Mouse (Mus musculus): ENCODE measurements around the gene Glb1l. TPM values are rescaled to one million over a fixed set of nuclear protein-coding genes. Genes with fewer than 3 reads are reported as not detected.

Gene Glb1l
- polyA plus RNA-seq, 1 experiment from 2014 or later: 14.7 TPM

DNA sequence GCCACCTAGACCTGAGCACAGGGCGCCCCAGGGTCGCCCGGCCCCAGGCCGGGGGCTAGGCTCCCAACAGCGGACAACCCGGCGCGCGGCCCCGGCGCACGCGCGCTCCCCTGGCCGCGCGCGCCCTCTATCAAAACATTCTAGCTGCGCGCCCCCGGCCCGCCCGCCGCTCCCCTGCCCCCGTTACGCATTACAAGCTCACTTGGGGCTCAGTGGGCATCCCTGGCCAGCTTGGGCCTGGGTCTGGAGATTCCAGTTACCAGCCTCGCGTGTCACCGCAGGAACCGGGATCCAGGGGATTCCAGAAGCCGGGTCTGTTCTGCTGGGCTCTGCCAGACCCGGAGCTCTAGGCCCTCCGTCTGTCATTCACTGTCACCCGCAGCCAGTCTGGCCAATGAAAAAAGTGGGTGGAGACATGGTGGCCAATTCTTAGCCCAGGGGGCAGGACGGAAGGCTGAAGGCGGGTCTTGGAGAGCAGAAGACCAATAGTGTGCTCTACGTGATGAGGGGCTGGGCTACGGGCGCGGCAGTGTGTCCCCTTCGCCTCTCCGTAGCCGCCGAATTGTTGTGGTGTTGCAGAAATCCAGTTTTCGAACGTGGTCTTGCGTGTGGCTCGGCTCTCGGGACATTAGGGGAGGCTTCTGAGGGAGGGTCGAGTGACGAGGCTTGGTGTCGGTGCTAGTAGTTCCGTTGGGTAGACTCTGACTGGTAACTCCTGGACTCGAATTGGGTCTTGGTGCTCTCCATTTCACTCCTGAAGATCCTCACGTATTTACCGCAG lies 18.8 kb downstream of the Glb1l start, which contains the start of the genes Ankzf1 and Atg9a:
TSS of gene Ankzf1 (plus strand) at position 530 of the 781 bp plus-strand sequence.
TSS of gene Atg9a (minus strand) at position 575 of the 781 bp plus-strand sequence.
- peak within 1 kb of the TSS; percentile 96 for H3K4me2 ChIP-seq (ENCODE audit: low read depth)
- ATAC-seq (ENCODE audit: insufficient read depth, low FRiP score, low TSS enrichment) (peak; percentile 99), DNase-seq (ENCODE audit: low spot score) (peak; percentile 92)
- H3K27ac ChIP-seq (ENCODE audit: low read depth, low read length): peak within 1 kb of the TSS; percentile 78
- H3K4me1 ChIP-seq (ENCODE audit: control insufficient read depth, insufficient read depth, low read length): peaks cover 12% of the 10 kb centered on the region; the same call in 1 of the 2 replicates
- H3K9ac ChIP-seq (ENCODE audit: low read length): peak within 1 kb of the TSS; percentile 85
- no peaks in the 10 kb centered on the region for H3K9me3 ChIP-seq (ENCODE audit: control insufficient read depth, low read length)
- H3K36me3 ChIP-seq (ENCODE audit: control insufficient read depth, insufficient read depth, low read length): no peaks in the 10 kb centered on the region; the same call in 1 of the 2 replicates
- under 1% methylated on average over 42 of the region's 56 CpGs for WGBS
- peak within 1 kb of the TSS; percentile 73 for H3K4me3 ChIP-seq (ENCODE audit: low read depth, low read length)
- no peaks in the 10 kb centered on the region for H3K27me3 ChIP-seq (ENCODE audit: control insufficient read depth, insufficient read depth, low read length)

DNA sequence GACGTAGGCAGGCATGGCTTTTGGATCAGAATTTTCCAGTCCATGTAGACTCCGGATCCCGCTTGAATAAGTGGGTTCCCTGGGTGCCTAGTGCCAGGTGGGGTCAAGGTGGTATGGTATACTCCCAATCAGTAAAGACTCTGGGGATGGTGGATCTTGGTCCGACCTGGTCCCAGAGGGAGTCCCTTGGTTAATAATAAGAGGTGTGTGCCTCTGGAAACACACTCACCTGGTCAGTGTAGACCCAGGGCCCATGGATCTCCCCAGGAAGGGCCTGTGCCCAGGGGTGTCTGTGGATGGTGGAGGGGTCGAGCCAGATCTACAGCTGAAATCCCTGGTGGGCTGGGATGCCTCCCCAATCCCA lies 19.4 kb downstream of the Glb1l start:
- H3K9ac ChIP-seq (ENCODE audit: low read length): peak overlapping the region; percentile 78
- whole genome bisulfite sequencing: 35% methylated on average over 5 of the region's 5 CpGs
- no peaks in the 10 kb centered on the region for H3K27me3 ChIP-seq (ENCODE audit: control insufficient read depth, insufficient read depth, low read length)
- no peak for ATAC-seq (ENCODE audit: insufficient read depth, low FRiP score, low TSS enrichment)
- H3K27ac ChIP-seq (ENCODE audit: low read depth, low read length): peak overlapping the region; percentile 49
- peak overlapping the region; percentile 91 for H3K4me2 ChIP-seq (ENCODE audit: low read depth)
- DNase-seq (ENCODE audit: low spot score): no peak
- no peaks in the 10 kb centered on the region for H3K9me3 ChIP-seq (ENCODE audit: control insufficient read depth, low read length)
- peak overlapping the region; percentile 73 for H3K4me3 ChIP-seq (ENCODE audit: low read depth, low read length)
- peaks cover 12% of the 10 kb centered on the region; the same call in 1 of the 2 replicates for H3K4me1 ChIP-seq (ENCODE audit: control insufficient read depth, insufficient read depth, low read length)
- peaks cover 2% of the 10 kb centered on the region; the same call in 1 of the 2 replicates for H3K36me3 ChIP-seq (ENCODE audit: control insufficient read depth, insufficient read depth, low read length)

DNA sequence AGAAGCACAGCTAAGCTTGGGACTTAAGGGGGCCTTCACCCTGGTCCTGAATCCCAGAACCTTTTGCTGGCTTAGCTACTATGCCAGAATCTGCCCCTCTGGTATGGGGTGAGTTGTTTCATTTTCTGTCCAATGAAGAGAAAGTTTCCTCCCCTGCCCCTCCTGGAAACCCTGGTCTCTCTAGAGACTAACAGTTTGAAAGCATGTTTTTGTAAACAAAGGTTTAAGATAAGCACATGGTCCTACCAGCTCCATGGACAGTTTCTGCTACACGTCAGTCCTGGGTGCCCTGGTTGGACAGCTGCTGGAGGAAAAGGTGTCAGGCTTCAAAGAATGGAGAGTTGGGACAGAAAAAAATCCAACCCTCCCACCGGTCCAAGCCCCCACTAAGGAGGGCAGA lies 20.0 kb downstream of the Glb1l start:
- WGBS: 82% methylated on average over 2 of the region's 2 CpGs
- H3K9ac ChIP-seq (ENCODE audit: low read length): no peak overlapping the region
- ATAC-seq (ENCODE audit: insufficient read depth, low FRiP score, low TSS enrichment): no peak
- H3K4me1 ChIP-seq (ENCODE audit: control insufficient read depth, insufficient read depth, low read length): peaks cover 12% of the 10 kb centered on the region; the same call in 1 of the 2 replicates
- H3K36me3 ChIP-seq (ENCODE audit: control insufficient read depth, insufficient read depth, low read length): peaks cover 2% of the 10 kb centered on the region; the same call in 1 of the 2 replicates
- peak overlapping the region; percentile 91 for H3K4me2 ChIP-seq (ENCODE audit: low read depth)
- no peaks in the 10 kb centered on the region for H3K9me3 ChIP-seq (ENCODE audit: control insufficient read depth, low read length)
- H3K27me3 ChIP-seq (ENCODE audit: control insufficient read depth, insufficient read depth, low read length): no peaks in the 10 kb centered on the region
- no peak overlapping the region for H3K27ac ChIP-seq (ENCODE audit: low read depth, low read length)
- no peak for DNase-seq (ENCODE audit: low spot score)
- no peak overlapping the region for H3K4me3 ChIP-seq (ENCODE audit: low read depth, low read length)

DNA sequence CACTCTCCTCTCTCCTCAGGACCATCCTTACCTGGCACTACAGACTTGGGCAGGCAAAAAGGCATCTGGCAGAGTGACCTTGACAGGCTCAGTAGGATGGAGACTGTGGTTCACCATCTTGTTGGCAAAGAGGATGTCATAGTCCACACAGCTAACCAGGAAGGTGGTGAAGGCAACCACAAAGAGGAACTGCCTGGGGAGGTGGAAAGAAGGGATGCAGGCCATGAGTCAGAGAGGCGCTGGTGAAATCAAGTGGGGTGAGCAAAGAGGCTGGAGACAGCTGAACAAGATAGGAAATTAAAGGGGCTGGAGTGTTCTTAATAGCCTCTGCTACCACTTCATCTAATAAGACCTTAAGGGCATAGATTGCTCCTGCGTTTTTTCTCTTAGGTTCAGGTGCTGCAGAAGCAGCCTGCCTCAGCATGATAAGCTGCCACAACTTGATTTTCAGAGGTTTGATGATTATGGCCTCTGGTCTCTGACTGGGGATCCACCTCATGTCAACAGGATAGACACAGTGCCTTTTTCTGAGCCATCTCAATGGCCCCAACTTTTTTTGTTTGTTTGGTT lies 22.6 kb downstream of the Glb1l start:
- Histone ChIP-seq H3K4me1 (ENCODE audit: control insufficient read depth, insufficient read depth, low read length) (peaks cover 9% of the 10 kb centered on the region; the same call in 1 of the 2 replicates), H3K27me3 (ENCODE audit: control insufficient read depth, insufficient read depth, low read length) (no peaks in the 10 kb centered on the region), H3K9me3 (ENCODE audit: control insufficient read depth, low read length) (no peaks in the 10 kb centered on the region), H3K27ac (ENCODE audit: low read depth, low read length) (no peak overlapping the region), H3K36me3 (ENCODE audit: control insufficient read depth, insufficient read depth, low read length) (peaks cover 6% of the 10 kb centered on the region), H3K4me3 (ENCODE audit: low read depth, low read length) (no peak overlapping the region), H3K9ac (ENCODE audit: low read length) (no peak overlapping the region), H3K4me2 (ENCODE audit: low read depth) (no peak overlapping the region)
- no peak for ATAC-seq (ENCODE audit: insufficient read depth, low FRiP score, low TSS enrichment)
- WGBS: 87% methylated on average over 2 of the region's 2 CpGs
- no peak for DNase-seq (ENCODE audit: low spot score)

DNA sequence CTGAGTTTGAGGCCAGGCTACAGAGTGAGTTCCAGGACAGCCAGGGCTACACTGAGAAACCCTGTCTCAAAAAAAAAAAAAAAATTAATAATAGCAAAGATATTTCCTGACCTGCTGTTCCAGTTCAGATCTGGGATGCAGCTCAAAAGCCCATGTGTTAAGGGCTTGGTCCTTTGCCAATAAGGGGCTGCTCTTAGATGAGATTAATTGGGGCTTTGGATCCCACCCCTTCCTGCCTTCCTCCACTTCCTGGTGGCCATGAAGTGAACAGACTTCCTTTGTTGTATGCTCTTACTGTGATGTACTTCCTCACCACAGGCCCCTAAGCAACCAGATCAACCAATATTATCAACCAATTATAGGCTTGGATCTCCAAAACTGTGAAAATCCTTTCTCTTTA lies 23.5 kb downstream of the Glb1l start:
- DNase-seq (ENCODE audit: low spot score) (no peak), ATAC-seq (ENCODE audit: insufficient read depth, low FRiP score, low TSS enrichment) (no peak)
- no peak overlapping the region for H3K27ac ChIP-seq (ENCODE audit: low read depth, low read length)
- H3K9ac ChIP-seq (ENCODE audit: low read length): no peak overlapping the region
- no peaks in the 10 kb centered on the region for H3K27me3 ChIP-seq (ENCODE audit: control insufficient read depth, insufficient read depth, low read length)
- H3K9me3 ChIP-seq (ENCODE audit: control insufficient read depth, low read length): no peaks in the 10 kb centered on the region
- no peak overlapping the region for H3K4me2 ChIP-seq (ENCODE audit: low read depth)
- H3K36me3 ChIP-seq (ENCODE audit: control insufficient read depth, insufficient read depth, low read length): peaks cover 13% of the 10 kb centered on the region
- H3K4me1 ChIP-seq (ENCODE audit: control insufficient read depth, insufficient read depth, low read length): peaks cover 5% of the 10 kb centered on the region; the same call in 1 of the 2 replicates
- H3K4me3 ChIP-seq (ENCODE audit: low read depth, low read length): no peak overlapping the region

DNA sequence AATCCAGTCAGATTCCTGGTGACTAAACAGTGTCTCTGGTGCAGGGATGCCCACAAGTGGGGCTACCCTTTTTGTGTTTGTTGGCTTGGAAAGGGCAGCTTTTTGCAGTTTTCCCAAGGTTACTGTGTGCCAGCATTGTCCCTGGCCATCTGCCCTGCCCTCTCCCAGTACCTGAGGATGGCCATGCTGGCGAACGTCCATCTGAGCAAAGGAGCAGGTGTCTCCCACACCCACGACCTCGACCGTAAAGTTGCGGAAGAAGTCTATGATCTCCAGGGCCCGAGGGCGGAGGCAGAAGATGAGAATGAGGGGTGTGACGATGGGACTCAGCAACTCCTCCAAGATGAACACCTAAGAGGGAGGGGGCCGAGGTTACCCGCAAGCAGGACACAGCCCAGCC lies 25.1 kb downstream of the Glb1l start:
- Histone ChIP-seq H3K4me1 (ENCODE audit: control insufficient read depth, insufficient read depth, low read length) (no peaks in the 10 kb centered on the region; the same call in 1 of the 2 replicates), H3K9ac (ENCODE audit: low read length) (no peak overlapping the region), H3K36me3 (ENCODE audit: control insufficient read depth, insufficient read depth, low read length) (peaks cover 13% of the 10 kb centered on the region), H3K27ac (ENCODE audit: low read depth, low read length) (no peak overlapping the region), H3K4me2 (ENCODE audit: low read depth) (no peak overlapping the region), H3K9me3 (ENCODE audit: control insufficient read depth, low read length) (no peaks in the 10 kb centered on the region), H3K27me3 (ENCODE audit: control insufficient read depth, insufficient read depth, low read length) (no peaks in the 10 kb centered on the region), H3K4me3 (ENCODE audit: low read depth, low read length) (no peak overlapping the region)
- 88% methylated on average over 11 of the region's 11 CpGs for WGBS
- ATAC-seq (ENCODE audit: insufficient read depth, low FRiP score, low TSS enrichment): no peak
- DNase-seq (ENCODE audit: low spot score): no peak

DNA sequence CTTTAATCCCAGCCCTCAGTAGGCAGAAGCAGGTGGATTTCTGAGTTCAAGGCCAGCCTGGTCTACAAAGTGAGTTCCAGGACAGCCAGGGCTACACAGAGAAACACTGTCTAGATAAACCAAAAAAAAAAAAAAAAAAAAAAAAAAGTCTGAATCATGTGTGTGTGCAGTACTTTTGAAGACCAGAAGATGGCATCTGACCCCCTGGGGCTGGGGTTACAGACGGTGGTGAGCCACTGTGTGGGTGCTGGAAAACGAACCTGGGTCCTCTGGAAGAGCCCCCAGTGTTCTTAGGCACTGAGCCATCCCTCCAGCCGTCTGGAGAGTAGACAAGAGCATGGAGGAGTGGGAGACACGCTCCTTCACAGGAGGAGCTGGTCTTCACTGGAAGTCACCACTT lies 28.5 kb downstream of the Glb1l start:
- Histone ChIP-seq H3K9me3 (ENCODE audit: control insufficient read depth, low read length) (no peaks in the 10 kb centered on the region), H3K36me3 (ENCODE audit: control insufficient read depth, insufficient read depth, low read length) (peaks cover 13% of the 10 kb centered on the region), H3K27ac (ENCODE audit: low read depth, low read length) (no peak overlapping the region)

DNA sequence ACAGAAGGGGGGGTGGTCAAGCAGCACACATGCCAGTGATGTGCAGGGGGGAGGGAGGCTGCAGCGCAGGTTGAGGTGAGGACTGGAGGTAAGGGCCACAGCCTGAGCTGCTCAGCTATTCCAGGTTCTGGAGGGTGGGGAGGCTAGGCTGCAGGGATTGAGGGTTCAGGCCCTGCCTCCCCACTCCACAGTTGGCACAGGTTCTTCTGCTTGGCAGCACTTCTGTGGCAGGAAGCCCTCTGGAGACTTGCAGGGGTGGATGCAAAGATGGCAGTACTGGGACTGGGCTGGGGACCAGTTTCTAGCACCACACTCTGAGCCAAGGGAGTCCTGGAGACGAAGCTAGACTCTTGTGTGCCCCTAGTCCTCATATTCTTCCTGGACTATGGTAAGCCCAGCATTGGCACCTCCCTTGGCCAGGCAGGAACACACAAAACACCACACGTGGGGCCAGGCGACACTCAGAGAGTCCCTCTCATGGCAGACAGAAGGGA lies 29.2 kb downstream of the Glb1l start:
- no peak for ATAC-seq (ENCODE audit: insufficient read depth, low FRiP score, low TSS enrichment)
- H3K4me3 ChIP-seq (ENCODE audit: low read depth, low read length): no peak overlapping the region
- 82% methylated on average over 4 of the region's 4 CpGs for WGBS
- no peak overlapping the region for H3K9ac ChIP-seq (ENCODE audit: low read length)
- no peaks in the 10 kb centered on the region for H3K27me3 ChIP-seq (ENCODE audit: control insufficient read depth, insufficient read depth, low read length)
- H3K27ac ChIP-seq (ENCODE audit: low read depth, low read length): no peak overlapping the region
- no peak overlapping the region for H3K4me2 ChIP-seq (ENCODE audit: low read depth)
- peaks cover 7% of the 10 kb centered on the region for H3K4me1 ChIP-seq (ENCODE audit: control insufficient read depth, insufficient read depth, low read length)
- H3K36me3 ChIP-seq (ENCODE audit: control insufficient read depth, insufficient read depth, low read length): peaks cover 12% of the 10 kb centered on the region
- DNase-seq (ENCODE audit: low spot score): no peak
- H3K9me3 ChIP-seq (ENCODE audit: control insufficient read depth, low read length): no peaks in the 10 kb centered on the region

More for the DNA sequence above, 28.5 kb downstream of the Glb1l start:
- Histone ChIP-seq H3K9ac (ENCODE audit: low read length) (no peak overlapping the region), H3K27me3 (ENCODE audit: control insufficient read depth, insufficient read depth, low read length) (no peaks in the 10 kb centered on the region), H3K4me2 (ENCODE audit: low read depth) (no peak overlapping the region), H3K4me3 (ENCODE audit: low read depth, low read length) (no peak overlapping the region), H3K4me1 (ENCODE audit: control insufficient read depth, insufficient read depth, low read length) (peaks cover 7% of the 10 kb centered on the region)
- no peak for ATAC-seq (ENCODE audit: insufficient read depth, low FRiP score, low TSS enrichment)
- no peak for DNase-seq (ENCODE audit: low spot score)
- 74% methylated on average over 4 of the region's 4 CpGs for WGBS
